Comparison of ENCODE assay signal across 9 mouse cellular contexts in genomic region chr6:34875966-34876834, GRCm38 (mm10). TPM values are rescaled to one million over a fixed set of nuclear protein-coding genes. Genes with fewer than 3 reads are reported as not detected.
A peak's percentile ranks its signal among the peaks of the same experiment; 100 is the strongest.
DNase-seq lines count a peak whose midpoint lies in the region; ATAC-seq and TF ChIP-seq lines count a peak whose summit lies in the region.
"Had no signal": no experiment of that assay in that cellular context is flagged by ENCODE, and none has a peak within 500 bp of the region (broad histone marks: within the 10 kb centered on the region; RNA-seq: fewer than 3 reads in every experiment).

No protein-coding gene starts in this region.

- TF ChIP-seq CTCF in liver, adult 2 months (IDR thresholded peaks at IDR 0.05; ENCODE audit: low read depth, low read length) = no peak

- H3K36me3 ChIP-seq in forebrain, embryonic 12.5 days (replicated peaks) = peaks cover 9% of the 10 kb centered on the region
- H3K36me3 ChIP-seq in liver, adult 2 months (ENCODE audit: control insufficient read depth, insufficient read depth, low read length) = no peaks in the 10 kb centered on the region
- peaks cover 7% of the 10 kb centered on the region for H3K36me3 ChIP-seq in neural tube, embryonic 12.5 days

- ATAC-seq in forebrain, embryonic 12.5 days (ENCODE audit: low FRiP score) = no peak
- ATAC-seq in neural tube, embryonic 12.5 days (ENCODE audit: low FRiP score, low read depth) = no peak

- H3K4me3 ChIP-seq in forebrain, embryonic 12.5 days (replicated peaks) = peak overlapping the region; percentile 70; the same call in 1 of the 2 replicates
- H3K4me3 ChIP-seq in liver, adult 2 months (ENCODE audit: insufficient read depth, low read depth, low read length) = no peak overlapping the region
- no peak overlapping the region for H3K4me3 ChIP-seq in neural tube, embryonic 12.5 days

- peak overlapping the region; percentile 67 for H3K4me2 ChIP-seq in forebrain, embryonic 12.5 days
- H3K4me2 ChIP-seq in neural tube, embryonic 12.5 days (replicated peaks) = peak overlapping the region; percentile 75

- peaks cover 20% of the 10 kb centered on the region for H3K4me1 ChIP-seq in forebrain, embryonic 12.5 days
- peaks cover 4% of the 10 kb centered on the region for H3K4me1 ChIP-seq in liver, adult 2 months (ENCODE audit: control insufficient read depth, insufficient read depth, low read length)
- peaks cover 25% of the 10 kb centered on the region for H3K4me1 ChIP-seq in neural tube, embryonic 12.5 days

- TF ChIP-seq POLR2A in liver, adult 2 months (IDR thresholded peaks at IDR 0.05; ENCODE audit: extremely low read depth, insufficient read depth, low read length) = no peak

- WGBS in forebrain, embryonic 12.5 days = 64% methylated on average over 12 of the region's 12 CpGs
- WGBS in liver, adult 2 months = 63% methylated on average over 12 of the region's 12 CpGs
- 71% methylated on average over 12 of the region's 12 CpGs for WGBS in neural tube, embryonic 12.5 days

- no peaks in the 10 kb centered on the region for H3K9me3 ChIP-seq in forebrain, embryonic 12.5 days
- H3K9me3 ChIP-seq in neural tube, embryonic 12.5 days = no peaks in the 10 kb centered on the region

- DNase-seq in embryo, embryonic 10 days (ENCODE audit: low spot score) = peak; percentile 42
- no peak for DNase-seq in embryo, embryonic 10.5 days (ENCODE audit: low spot score)
- DNase-seq in 416B (ENCODE audit: low read depth) = peak; percentile 87
- DNase-seq in liver, adult 2 months (ENCODE audit: extremely low read depth, low read depth, low spot score) = no peak
- no peak for DNase-seq in adrenal gland, postnatal 4 days (ENCODE audit: low spot score in 2 of 2)
- DNase-seq in layer of hippocampus, adult 8-10 months (ENCODE audit: low spot score in 2 of 2) = no peak

- H3K9ac ChIP-seq in forebrain, embryonic 12.5 days = peak overlapping the region; percentile 84; the same call in 1 of the 2 replicates
- no peak overlapping the region for H3K9ac ChIP-seq in liver, adult 2 months (ENCODE audit: low read depth, low read length)
- H3K9ac ChIP-seq in neural tube, embryonic 12.5 days = no peak overlapping the region

- H3K27ac ChIP-seq in forebrain, embryonic 12.5 days = peak overlapping the region; percentile 25; the same call in 1 of the 2 replicates
- H3K27ac ChIP-seq in liver, adult 2 months (replicated peaks; ENCODE audit: insufficient read depth, low read depth, low read length) = peak overlapping the region; percentile 85
- no peak overlapping the region for H3K27ac ChIP-seq in neural tube, embryonic 12.5 days

- no peaks in the 10 kb centered on the region for H3K79me2 ChIP-seq in liver, adult 2 months (ENCODE audit: control insufficient read depth, insufficient read depth, low read length)

- no peaks in the 10 kb centered on the region for H3K27me3 ChIP-seq in forebrain, embryonic 12.5 days
- H3K27me3 ChIP-seq in liver, adult 2 months (ENCODE audit: control insufficient read depth, insufficient read depth, low read length) = no peaks in the 10 kb centered on the region
- no peaks in the 10 kb centered on the region for H3K27me3 ChIP-seq in neural tube, embryonic 12.5 days (replicated peaks)
- H3K27me3 ChIP-seq: CH12.LX had no signal

RNA-seq across cellular contexts. Expression of gene Cyren, which starts 1.7 kb away (rescaled TPM):
- 16.4 and 16.8 TPM in 2 replicates for polyA plus RNA-seq in forebrain, embryonic 12.5 days (2016; fragmentation: Nextera tagmentation; extraction: Ambion mirVana)
- 2.0 and 3.0 TPM in 2 replicates for total RNA-seq in liver, adult 2 months (2014; rRNA removed)
- polyA plus RNA-seq in liver, adult 2 months (2012; rRNA removed) = 2.7 and 3.2 TPM in 2 replicates
- 12.0 and 16.1 TPM in 2 replicates for polyA plus RNA-seq in neural tube, embryonic 12.5 days (2016; fragmentation: Nextera tagmentation; extraction: Ambion mirVana)
- 1 to 10 TPM; 8.8 to 9.8 TPM for total RNA-seq in adrenal gland, postnatal 4 days (2021)
- total RNA-seq in layer of hippocampus, adult 8-10 months (2022) = 1 to 10 TPM; 4.3 to 6.2 (median 5.3) TPM

RNA-seq across cellular contexts. Expression of gene Tmem140, which starts 13.3 kb away (rescaled TPM):
- 1.5 and 1.8 TPM in 2 replicates for polyA plus RNA-seq in forebrain, embryonic 12.5 days (2016; fragmentation: Nextera tagmentation; extraction: Ambion mirVana)
- total RNA-seq in liver, adult 2 months (2014; rRNA removed) = 31.9 and 37.9 TPM in 2 replicates
- 19.1 and 20.1 TPM in 2 replicates for polyA plus RNA-seq in liver, adult 2 months (2012; rRNA removed)
- 1.3 and 1.6 TPM in 2 replicates for polyA plus RNA-seq in neural tube, embryonic 12.5 days (2016; fragmentation: Nextera tagmentation; extraction: Ambion mirVana)
- total RNA-seq in adrenal gland, postnatal 4 days (2021) = 10 to 100 TPM; 15.4 to 16.8 TPM
- total RNA-seq in layer of hippocampus, adult 8-10 months (2022) = 1 to 10 TPM; 4.3 to 5.9 (median 5.0) TPM

RNA-seq across cellular contexts. Expression of gene Wdr91, which starts 34.5 kb away (rescaled TPM):
- polyA plus RNA-seq in forebrain, embryonic 12.5 days (2016; fragmentation: Nextera tagmentation; extraction: Ambion mirVana) = 11.0 and 12.3 TPM in 2 replicates
- 9.5 and 14.9 TPM in 2 replicates for total RNA-seq in liver, adult 2 months (2014; rRNA removed)
- polyA plus RNA-seq in liver, adult 2 months (2012; rRNA removed) = 23.4 and 28.0 TPM in 2 replicates
- 13.1 and 14.0 TPM in 2 replicates for polyA plus RNA-seq in neural tube, embryonic 12.5 days (2016; fragmentation: Nextera tagmentation; extraction: Ambion mirVana)
- 10 to 100 TPM; 23.9 to 24.7 TPM for total RNA-seq in adrenal gland, postnatal 4 days (2021)
- 10 to 100 TPM; 35.0 to 38.8 (median 37.4) TPM for total RNA-seq in layer of hippocampus, adult 8-10 months (2022)

RNA-seq across cellular contexts. Expression of gene Stra8, which starts 43.8 kb away (rescaled TPM):
- polyA plus RNA-seq in forebrain, embryonic 12.5 days (2016; fragmentation: Nextera tagmentation; extraction: Ambion mirVana) = not detected in 2 replicates
- total RNA-seq in liver, adult 2 months (2014; rRNA removed) = not detected in 2 replicates
- not detected in 2 replicates for polyA plus RNA-seq in liver, adult 2 months (2012; rRNA removed)
- not detected in 2 replicates for polyA plus RNA-seq in neural tube, embryonic 12.5 days (2016; fragmentation: Nextera tagmentation; extraction: Ambion mirVana)
- not detected for total RNA-seq in adrenal gland, postnatal 4 days (2021)
- not detected for total RNA-seq in layer of hippocampus, adult 8-10 months (2022)

Comparison
In these comparisons a context has a peak if more than half of its experiments do, and no peak if none do; other contexts are left out.
1. DNase-seq: peak in embryo, embryonic 10 days (single experiment) and 416B (single experiment); none in embryo, embryonic 10.5 days (single experiment), liver, adult 2 months (single experiment), adrenal gland, postnatal 4 days (0 of 2) and layer of hippocampus, adult 8-10 months (0 of 2).